Comparison of ENCODE assay signal across 13 mouse cellular contexts in genomic region chr12:115197322-115198117, GRCm38 (mm10).
"Had no signal": no experiment of that assay in that cellular context is flagged by ENCODE, and none has a peak within 500 bp of the region (broad histone marks: within the 10 kb centered on the region; RNA-seq: fewer than 3 reads in every experiment).

No protein-coding gene starts in this region.

- H3K36me3 ChIP-seq: limb, embryonic 10.5 days; liver, embryonic 12.5 days; lung, embryonic 15.5 days; midbrain, embryonic 10.5 days; neural tube, embryonic 12.5 days; stomach, embryonic 15.5 days had no signal

- H3K9ac ChIP-seq: liver, embryonic 12.5 days; lung, embryonic 15.5 days; neural tube, embryonic 12.5 days; stomach, embryonic 15.5 days had no signal

- H3K27ac ChIP-seq: kidney, postnatal 0 days; limb, embryonic 10.5 days; liver, embryonic 12.5 days; lung, embryonic 15.5 days; midbrain, embryonic 10.5 days; neural tube, embryonic 12.5 days; stomach, embryonic 15.5 days had no signal

- ATAC-seq: liver, embryonic 12.5 days had no signal

- H3K9me3 ChIP-seq: limb, embryonic 10.5 days; liver, embryonic 12.5 days; lung, embryonic 15.5 days; neural tube, embryonic 12.5 days; stomach, embryonic 15.5 days had no signal

- H3K4me1 ChIP-seq: limb, embryonic 10.5 days; liver, embryonic 12.5 days; lung, embryonic 15.5 days; midbrain, embryonic 10.5 days; neural tube, embryonic 12.5 days; stomach, embryonic 15.5 days had no signal

- H3K4me3 ChIP-seq: limb, embryonic 10.5 days; liver, embryonic 12.5 days; lung, embryonic 15.5 days; midbrain, embryonic 10.5 days; myocyte; neural tube, embryonic 12.5 days; stomach, embryonic 15.5 days had no signal

- H3K27me3 ChIP-seq: liver, embryonic 12.5 days; lung, embryonic 15.5 days; neural tube, embryonic 12.5 days; stomach, embryonic 15.5 days had no signal

- H3K4me2 ChIP-seq: liver, embryonic 12.5 days; lung, embryonic 15.5 days; neural tube, embryonic 12.5 days; stomach, embryonic 15.5 days had no signal

- DNase-seq: kidney, adult 11 months; kidney, adult 9 months; kidney, postnatal 36 days; lung, postnatal 14 days; midbrain, embryonic 14.5 days had no signal
